Mouse (Mus musculus): ENCODE measurements around the gene Zfp324.

Zfp324 gene

DNA sequence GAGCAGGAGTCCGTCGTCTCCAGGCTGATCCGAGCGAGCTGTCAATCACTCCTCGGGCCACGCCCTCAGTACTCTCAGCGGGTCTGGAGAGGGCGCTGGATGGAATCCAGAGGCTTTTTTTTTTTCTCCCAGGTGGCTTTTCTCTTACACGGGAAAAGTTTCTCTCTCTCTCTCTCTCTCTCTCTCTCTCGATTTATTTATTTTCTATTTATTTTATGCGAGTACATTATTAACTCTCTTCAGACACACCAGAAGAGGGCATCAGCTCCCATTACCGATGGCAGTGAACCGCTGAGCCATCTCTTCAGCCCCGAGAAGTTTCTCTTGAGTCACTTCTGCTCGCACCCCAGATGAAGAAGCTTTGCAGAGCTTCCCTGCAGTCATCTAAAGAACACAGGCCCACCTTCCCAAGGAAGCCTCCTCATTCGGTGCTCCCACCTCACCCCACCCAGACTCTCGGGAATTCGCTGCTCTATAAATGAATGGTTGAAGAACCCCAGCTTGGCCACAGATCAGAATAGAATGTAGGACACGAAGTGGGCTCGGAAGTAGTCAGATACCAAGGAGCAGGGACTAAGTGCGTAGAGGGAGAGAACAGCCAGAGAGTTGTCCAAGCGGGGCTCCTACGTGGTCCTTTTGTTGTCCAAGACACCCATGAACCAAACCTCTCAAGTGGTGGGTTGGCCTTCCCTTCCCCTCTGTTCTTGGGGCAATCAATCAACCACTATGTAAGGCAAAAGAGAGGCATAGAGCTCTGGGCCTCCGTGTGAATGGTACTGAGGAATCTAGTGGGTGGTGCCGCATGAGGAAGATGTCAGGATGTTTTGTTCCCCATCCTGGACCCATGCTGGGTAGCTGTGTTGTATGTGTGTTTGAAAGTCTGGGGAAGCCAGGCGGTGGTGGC lies 44.6 kb downstream of the Zfp324 start, which contains the start of gene Zbtb45:
TSS of gene Zbtb45 (minus strand) at position 30 of the 904 bp plus-strand sequence.
- DNase-seq, result no peak

DNA sequence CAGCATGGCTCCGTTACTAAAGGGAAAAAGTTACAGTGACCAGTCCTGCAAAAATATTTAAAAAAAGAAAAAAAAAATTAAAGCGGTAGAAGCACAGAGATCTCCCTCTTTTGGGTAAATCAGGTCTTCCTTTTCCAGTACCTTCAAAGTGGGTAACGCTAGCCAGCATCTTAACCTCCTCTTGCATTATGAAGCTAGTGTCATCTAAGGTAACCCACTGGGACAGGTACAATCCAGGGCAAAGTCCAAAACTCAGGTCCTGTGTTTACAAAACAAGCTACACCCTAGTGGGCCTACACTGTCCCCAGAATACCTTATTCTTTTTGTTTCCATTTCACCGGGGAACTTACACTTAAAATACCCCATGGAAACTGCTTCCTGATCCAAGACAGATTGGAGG lies 48.0 kb downstream of the Zfp324 start:
- DNase-seq, result no peak

DNA sequence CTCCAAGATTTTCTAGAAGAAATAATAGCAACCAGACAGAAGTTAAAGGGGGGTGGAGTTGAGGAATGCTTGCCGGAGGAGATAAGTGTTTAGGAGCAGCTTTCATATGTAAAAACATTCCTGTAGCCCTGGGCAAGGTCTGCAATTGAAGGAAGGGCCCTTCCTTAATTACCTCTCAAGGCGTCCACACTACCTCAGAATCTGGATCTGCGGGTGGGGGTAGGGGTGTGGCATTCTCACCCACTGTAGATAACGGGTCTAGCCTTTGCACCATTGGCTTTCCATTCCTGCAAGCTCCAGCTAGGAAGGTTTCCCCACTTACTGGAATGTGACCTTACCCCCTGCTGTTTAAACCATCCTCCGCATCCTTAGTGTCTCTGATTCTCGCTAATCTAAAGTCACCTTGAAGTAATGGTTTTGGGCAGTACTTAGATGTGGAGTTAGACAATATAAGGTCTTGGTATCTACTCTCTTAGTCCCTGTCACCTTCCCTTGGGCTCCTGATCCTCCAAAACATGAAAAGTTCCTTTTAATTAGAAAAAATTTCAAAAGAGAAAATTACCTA lies 48.7 kb downstream of the Zfp324 start:
- no peak for DNase-seq

DNA sequence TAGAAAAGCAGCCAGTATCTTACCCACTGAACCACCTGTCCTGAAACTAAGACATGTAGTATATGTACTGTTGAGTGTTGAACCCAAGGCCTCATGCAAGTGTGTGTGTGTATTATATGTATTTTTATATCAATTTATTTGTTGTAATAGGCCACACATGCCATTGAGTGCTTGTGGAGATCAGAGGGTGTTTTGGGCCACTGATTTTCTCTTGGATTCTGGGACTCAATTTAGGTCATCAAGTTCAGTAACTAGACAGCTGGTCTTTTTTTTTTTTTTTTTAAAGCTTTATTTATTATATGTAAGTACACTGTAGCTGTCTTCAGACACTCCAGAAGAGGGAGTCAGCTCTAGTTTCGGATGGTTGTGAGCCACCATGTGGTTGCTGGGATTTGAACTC lies 49.6 kb downstream of the Zfp324 start:
- DNase-seq, result no peak

DNA sequence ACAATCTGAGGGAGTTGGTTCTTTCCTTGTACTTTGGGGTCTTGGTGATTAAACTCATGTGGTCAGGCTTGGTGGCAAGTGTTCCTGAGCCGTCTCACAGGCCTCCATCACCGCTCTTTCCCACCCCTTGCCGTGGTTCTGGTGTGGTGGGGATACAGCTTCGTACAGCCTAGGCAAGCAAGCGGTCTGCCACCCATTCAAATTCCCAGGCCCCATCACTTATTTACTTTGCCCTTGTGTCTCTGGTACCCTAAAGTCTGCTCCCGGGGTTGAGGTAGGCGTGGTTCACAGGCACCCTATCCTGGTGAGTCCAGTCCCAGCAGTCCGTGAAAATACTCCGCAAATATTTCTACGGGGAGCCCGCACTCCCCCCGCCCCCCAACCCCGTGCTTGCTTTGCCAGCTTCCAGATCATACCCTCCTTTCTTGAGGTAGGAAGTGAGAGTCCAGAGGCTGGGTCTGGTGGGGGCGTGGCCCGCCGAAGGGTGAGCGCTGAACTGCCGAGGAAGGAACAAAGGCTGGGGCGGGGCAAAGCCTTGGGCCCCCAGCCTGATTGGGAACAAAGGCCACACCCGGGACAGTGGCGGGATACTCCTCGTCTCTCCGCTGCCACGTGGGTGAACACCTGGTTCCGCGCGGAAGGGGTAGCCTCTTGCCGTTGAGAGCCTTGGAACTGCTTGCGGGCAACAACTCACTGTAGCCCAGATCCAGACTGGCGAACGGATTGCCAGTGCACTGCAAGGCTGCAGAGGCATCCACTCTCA lies 57.3 kb downstream of the Zfp324 start:
- DNase-seq, result peak; percentile 70 to 76

All from spleen, adult 18-20 months (tissue).